Mouse (Mus musculus) kidney, postnatal 4 days (tissue): ENCODE results near the gene Jak2.

Source experiments
- DNase-seq, 2 experiments: peaks; one replicate each; pipeline ENCODE4 v3.0.0; 2021; ENCODE audit warnings: mixed read lengths in 2 of 2

Jak2 gene

DNA sequence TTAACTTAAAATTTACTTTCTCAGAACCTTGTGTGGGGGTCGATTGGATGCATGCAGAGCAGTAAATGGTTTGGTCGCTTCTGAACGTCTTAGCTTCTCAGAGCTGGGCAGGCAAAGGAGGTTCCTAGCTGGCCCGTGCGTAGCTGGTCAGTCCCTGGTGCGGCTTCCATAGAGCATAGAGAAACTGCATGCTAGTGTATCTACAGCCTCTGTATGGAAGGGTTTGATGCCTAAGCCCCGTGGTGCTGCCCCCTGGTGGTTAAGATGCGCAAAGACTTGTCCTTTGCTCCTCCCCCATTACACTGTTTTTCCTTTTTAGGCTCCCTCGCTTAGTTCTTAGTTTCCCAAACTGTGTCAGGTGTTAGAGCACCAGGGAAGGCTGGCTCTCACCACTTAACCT is 2.1 kb downstream of the Jak2 start:
- DNase-seq = peak; percentile 90 to 91

DNA sequence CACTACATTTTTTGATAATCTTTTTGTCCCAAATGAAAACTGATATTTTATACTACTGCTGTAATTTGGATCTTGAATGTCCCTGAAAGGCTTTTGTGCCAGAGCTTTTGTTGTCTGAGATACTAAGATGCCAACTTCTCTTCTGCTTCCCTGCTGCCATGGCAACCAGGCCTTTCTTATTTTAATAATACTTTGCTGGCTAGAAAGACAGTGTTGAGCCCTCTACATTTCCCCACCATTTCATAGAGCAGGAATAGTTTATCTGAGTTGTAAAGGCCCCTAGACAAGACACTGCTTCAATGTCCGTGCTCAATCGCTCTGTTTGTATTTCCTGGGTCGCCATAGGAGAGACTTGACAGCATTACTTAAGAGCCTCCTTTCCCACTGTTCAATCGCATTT is 3.0 kb downstream of the Jak2 start:
- DNase-seq = no peak

DNA sequence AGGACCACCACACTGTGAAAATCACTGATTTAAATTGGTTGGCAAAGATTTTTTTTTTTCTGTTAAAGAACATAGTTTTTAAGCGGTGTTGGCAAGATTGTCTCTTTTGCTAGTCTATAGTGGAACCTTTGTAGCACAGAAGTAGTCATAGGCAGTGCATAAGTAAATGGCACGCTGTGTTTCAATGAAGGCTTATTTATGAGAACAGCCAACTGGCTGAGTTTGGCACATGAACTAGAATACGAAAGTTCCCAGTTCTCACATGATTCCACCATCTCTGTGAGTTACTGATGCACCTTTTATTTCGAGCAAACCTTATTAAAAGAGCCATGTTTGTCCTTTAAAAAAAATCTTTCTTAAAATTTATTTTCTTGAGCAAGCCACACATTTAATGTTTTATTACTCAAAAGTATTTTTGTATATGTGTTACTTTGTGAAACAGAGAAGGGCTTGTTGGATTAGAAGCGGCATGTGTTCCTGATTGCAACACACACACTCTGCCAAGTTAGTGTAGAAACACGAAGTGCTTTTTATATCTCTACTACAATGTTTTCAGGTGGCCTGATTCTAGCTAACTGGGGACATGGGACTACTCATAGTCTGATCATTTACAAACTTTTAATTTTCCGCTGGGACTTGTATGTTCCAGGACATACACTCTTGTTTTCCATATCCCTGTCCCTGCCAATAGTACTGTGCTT is 3.8 kb downstream of the Jak2 start:
- no peak for DNase-seq

DNA sequence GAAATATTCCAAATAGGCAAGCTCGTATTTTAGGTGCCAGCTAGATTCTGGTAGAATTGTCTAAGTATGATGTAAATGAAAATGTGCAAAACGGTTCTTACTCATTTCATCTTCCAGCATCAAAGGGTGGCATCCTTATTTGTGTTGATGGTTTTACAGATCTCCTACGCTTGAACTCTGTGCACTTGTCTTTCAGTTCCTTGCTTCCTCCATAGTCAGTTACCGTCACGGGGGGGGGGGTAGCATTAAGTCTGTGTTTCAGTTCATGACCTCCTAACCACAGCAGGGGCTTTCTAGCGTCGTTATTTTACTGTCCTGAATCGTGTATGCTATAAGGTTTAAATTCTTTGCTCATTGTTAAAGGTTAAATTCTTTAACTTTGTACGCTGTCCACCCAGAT is 10.0 kb downstream of the Jak2 start:
- no peak for DNase-seq

DNA sequence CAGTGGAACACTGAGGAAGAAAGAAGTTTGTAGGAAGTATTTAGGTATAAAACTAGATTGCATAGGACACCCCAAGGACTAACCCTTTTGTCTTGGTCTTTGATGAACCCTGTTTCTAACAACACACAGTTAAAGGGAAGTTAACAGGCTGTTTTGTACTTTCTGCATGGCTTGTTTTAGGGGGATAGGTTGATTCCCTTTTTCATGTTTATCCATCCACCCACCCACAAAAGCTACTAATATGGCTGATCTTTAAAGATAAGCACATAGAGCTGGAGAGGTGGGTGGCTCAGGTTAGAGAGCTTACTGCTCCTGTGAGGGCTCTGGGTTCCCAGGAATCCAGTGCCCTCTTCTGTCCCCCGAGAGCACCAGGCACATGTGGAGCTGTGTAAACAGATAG is 11.9 kb downstream of the Jak2 start:
- DNase-seq = no peak

DNA sequence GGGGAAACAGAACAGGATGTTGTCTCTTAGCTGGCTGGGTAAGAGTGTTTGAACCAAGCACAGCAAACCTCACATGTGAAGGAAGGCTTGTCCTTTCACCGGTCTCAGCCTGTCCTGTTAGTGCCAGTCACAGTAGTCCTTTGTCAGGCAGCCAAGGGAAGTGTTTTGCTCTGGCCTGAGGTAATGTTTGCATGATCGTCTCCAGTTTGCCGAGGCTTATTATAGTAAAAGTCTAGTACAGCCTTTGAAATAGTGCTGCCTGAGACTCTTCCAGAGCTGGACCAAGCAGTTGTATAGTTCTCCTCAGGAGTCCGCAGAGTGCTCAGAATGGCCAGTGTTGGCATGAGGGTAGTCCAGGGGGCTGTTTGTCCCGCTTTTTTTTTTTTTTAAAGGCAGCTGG is 13.9 kb downstream of the Jak2 start:
- no peak for DNase-seq

DNA sequence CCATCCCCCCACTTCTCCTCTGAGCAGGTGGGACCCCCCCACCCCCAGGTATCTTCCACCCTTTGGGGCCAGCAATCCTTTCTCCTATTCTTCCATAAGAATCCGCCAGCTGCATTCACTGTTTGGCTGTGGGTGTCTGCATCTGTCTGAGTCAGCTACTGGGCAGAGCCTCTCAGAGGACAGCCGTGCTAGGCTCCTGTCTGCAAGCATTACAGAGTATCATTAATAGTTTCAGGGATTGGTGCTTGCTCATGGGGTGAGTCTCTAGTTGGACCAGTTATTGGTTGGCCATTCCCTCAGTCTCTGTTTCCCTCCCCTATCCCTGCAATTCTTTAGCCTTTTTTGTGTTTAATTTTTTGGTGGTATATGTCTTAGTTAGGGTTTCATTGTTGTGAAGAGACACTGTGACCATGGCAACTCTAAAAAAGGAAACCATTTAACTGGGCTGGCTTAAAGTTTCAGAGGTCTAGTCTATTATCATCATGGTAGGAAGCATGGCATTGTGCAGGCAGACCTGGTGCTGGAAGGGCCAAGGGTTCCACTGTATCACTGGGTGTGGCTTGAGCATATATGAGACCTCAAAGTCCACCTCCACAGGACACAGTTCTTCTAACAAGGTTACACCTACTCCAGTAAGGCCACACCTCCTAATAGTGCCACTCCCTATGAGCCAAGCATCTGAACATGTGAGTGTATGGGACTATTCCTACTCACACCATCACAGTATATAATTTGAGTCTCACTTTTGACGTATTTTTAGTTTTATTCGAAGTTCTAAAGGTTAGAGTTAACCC is 15.6 kb downstream of the Jak2 start:
- no peak for DNase-seq

DNA sequence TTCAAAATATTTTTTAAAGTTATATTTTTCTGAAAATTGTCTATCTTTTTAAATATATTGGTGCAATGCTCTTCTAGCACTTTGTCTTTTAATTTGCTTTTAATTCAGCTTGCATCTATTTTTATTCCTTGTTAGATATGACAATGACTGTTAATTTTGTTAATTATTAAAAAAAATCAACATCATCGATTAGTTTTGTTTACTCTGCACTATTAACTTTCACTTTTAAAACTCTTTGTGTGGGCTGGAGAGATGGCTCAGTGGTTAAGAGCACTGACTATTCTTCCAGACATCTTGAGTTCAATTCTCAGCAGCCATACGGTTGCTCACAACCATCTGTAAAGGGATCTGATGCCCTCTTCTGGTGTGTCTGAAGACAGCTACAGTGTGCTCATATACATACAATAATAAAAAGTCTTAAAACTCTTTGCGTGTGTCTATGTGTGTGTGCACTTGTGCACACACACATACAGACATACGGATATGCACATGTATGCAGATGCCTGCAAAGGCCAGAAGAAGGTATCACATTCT is 17.2 kb downstream of the Jak2 start:
- no peak for DNase-seq

DNA sequence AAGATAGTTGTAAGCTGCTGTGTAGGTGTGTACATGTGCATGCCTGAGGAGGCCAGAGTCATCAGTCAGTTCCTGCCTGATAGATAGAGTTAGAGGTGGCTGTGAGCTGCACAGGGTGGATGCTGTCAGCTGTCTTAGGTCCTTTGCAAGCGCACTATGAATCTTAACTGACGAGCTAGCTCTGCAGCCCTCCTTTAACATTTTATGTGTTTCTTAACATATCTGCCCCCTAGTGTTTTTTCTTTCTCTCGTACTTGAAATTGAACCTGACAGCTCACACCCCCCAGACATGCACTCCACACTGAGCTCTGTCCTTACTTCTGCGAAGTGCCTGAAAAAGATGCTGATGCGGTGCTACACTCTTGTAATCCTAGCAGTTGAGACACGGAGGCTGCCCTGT is 18.6 kb downstream of the Jak2 start:
- no peak for DNase-seq

DNA sequence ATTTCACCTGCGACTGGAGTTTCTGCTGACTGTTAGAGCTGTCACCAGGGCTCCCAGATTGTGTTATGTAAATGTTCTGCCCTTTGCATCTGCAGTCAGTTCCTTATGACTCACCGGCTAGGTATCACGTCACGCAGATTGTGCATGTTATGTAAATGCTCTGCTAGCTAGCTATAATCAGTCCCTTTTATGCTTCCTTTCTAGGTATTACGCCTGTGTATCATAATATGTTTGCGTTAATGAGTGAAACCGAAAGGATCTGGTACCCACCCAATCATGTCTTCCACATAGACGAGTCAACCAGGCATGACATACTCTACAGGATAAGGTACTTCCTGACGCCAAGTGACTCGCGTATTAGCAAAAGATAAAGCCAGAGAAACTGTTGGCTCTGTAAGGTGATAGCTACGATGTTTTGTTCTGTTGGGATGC is 19.5 kb downstream of the Jak2 start:
- no peak for DNase-seq

DNA sequence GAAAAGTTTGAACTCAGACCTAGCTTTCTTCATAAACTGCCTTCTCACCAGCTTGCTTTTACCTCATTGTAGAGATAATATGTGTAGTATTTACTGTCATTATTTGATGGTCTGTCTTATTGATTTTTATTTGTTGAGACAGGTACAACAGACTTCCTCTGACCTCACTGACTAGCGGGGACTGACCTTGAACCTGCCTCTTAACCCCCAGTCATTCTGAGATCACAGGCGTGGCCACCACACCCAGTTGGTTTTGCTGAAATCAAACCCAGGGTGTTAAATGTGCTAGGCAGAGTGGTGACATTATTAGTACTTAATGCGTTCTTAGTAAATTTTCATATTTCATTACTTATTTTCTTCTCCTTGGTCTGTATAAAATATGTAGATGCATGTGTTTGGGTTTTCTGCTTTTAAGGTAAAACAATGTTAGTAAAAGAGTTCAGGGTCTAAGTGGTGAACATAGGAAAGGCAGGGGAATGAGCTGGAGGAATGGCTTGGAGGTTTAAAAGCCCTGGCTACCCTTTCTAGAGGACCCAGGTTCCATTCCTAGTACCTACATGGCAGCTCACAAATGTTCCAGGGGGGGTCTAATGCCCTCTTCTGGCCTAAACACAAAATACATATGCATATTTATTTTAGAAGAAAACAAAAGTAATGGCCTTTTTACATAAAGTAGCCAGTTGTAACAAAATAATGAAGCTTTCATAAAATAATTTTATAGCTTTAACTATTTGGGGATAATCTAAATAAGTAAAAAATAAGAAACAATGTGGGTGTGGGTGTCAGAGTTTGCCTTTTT is 20.6 kb downstream of the Jak2 start:
- DNase-seq = no peak

DNA sequence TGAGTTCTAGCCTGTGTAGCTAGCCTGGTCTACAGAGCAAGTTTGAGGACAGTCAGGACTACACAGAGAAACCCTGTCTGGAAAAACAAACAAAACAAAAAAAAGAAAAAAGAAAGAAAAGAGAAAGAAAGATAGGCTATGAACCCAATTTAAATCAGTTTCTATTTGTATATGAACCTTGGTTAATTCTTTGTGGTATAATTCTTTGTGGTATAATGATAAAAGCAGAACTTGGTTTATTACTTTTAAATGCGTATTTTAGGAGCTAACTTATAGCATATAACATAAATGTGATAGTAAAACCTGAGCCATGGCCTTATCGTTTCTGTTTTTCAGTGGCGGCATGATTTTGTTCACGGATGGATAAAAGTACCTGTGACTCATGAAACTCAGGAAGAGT is 24.8 kb downstream of the Jak2 start:
- DNase-seq = no peak

DNA sequence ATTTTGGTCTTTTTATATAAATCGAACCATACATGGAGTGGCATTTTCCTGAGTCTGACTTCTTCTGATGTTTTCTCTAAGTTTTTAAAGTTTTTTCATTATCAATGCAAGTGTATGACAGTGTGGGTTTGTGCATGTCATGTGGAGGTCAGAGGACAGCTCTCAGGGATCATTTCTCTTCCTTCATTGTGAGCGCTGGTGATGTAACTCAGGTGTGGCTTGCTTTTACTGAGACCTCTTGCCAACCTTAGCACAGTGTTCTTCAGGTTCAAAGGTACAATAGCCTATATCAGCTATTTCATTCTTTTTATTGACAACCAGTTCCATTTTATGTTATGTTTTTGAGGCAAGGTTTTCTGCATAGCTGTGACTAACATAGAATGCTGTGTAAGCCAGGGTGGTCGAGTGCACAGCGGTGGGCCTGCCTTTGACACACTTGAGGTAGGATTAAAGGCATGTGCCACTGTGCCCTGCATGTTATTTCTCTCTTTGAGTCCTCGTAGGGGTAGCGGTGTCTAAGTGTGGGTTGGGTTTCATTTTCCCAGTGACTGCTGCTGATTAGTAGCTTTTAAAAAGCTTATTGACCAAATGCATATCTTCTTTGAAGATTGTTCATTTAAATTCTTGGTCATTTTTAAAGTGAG is 27.4 kb downstream of the Jak2 start:
- DNase-seq = no peak

DNA sequence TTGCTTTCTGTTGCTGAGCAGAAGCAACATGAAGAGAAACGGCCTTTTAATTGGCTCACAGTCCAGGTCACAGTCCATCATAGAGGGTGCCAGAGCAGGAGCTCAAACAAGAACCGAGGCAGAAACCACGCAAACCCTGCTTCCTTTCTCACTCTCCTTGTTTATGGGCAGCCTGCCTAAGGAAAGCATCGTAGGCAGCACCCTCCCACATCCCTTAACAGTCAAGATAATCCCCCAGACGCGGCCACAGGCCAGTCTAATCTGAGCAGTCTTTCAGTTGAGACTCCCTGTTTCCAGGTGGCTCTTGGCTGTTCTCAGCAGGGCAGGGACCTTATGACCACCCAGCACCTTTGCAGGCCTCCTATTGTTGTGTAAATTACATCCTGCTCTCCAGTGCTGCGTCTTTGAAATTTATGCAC is 33.8 kb downstream of the Jak2 start:
- no peak for DNase-seq

DNA sequence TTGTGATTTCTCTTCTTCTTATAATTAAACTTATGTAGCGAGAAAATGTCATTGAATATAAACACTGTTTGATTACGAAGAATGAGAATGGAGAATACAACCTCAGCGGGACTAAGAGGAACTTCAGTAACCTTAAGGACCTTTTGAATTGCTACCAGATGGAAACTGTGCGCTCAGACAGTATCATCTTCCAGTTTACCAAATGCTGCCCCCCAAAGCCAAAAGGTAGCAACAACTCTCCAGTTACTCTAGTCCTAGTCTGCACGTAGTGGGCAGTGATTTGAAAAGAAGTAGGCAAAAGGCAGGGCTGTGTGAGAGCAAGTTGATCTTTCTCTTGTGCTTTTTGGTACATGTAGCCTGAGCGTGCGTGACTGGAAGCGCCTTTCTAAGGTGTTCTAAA is 36.2 kb downstream of the Jak2 start:
- no peak for DNase-seq

DNA sequence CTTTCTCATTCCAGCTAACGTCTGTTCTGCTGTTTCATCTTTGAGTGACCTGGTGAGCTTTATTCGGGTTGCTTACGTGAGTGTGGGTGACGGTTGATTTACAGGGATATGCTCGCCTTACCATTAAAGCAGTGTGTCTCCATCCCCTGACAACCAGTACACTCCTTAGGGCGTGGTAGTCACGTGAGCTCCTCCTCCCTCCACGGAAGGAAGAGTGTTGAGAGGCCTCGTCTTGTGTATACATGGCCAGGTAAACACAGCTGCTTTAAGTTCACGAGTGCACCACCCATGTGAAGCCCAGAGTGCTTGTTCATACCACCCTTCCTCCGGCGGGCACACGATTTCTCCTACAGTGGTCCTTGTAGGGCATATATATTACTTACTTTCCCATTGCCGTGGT is 39.9 kb downstream of the Jak2 start:
- DNase-seq = no peak

DNA sequence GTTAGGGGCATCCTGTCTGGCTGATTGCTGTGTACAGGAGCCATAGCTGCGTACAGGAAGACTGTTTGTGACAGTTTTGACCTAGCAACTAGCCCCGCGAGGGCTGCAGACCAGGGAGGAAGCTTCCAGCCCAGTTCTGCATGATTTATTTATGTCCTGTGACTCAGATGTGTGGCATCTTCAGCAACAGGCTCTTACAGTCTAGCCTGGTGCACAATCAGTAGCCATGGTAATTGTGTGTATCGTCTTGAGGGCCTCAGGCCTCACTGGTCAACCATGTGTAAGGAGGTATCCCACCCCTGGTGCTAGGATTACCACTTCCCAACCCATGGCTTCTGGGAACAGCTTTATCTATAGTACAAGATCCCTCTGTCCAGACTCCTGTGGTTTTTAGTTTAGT is 40.9 kb downstream of the Jak2 start:
- DNase-seq = no peak

DNA sequence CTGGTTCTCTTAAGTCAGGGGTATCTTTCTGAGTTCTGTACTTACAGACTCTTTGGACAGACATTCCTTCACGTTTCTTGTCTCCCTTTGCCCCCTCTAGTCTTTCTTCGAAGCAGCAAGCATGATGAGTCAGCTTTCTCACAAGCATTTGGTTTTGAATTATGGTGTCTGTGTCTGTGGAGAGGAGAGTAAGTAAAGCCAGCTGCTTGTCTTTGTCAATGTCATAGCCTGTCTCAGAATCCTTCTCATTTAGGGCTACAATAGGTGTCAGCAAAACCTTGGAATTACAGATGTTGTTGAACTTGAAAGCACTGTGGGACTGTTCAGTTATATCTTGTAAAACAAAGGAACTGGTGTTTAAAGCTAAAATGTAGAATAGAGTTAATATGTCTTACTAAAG is 43.1 kb downstream of the Jak2 start:
- DNase-seq = no peak

DNA sequence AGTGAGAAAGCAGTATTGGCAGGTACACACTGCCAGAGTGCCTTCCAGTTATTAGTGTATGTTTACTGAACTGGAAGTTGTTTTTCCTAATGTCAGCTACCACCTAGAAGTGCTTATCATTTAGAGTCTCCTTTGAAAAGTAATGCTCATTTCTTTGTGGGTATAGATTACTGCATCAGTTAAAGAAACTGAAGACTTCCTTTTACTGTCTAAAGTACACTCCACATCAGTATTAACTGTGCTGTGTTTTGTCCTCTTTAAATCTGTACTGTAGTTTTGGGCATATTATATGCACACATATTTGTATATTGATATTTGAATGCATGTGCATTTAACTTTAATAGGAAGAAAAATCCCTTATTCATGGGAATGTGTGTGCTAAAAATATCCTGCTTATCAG is 44.5 kb downstream of the Jak2 start:
- no peak for DNase-seq

DNA sequence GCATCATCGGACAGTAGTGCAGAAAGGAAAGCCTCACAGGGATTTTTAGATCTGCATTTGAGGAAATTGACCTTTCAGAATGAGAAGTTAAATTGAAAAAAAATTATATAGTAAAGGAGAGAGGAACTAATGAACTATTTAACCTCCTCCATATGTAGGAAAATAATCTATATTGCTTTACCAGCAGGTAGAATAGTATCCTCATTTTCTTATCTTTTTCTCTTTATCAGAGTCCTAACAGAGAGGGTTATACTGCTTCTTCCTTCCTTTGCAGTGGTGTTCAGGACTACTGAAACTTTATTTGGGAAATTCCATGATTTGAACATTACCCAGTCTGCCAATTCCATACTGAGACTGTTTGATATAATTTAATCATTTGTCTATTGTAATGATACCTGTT is 45.7 kb downstream of the Jak2 start:
- DNase-seq = no peak

DNA sequence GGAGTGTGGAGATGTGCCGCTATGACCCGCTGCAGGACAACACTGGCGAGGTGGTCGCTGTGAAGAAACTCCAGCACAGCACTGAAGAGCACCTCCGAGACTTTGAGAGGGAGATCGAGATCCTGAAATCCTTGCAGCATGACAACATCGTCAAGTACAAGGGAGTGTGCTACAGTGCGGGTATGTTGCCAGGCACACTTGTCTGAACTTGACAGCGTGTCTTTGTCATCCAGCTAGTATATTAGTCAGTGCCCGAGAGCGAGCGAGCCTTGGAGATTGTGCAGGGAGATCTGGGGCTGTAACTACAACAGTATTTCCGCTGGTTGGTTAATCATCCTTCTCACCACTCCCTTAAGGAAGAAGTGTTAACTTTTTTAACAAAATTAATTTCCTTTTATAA is 49.3 kb downstream of the Jak2 start:
- DNase-seq = no peak

DNA sequence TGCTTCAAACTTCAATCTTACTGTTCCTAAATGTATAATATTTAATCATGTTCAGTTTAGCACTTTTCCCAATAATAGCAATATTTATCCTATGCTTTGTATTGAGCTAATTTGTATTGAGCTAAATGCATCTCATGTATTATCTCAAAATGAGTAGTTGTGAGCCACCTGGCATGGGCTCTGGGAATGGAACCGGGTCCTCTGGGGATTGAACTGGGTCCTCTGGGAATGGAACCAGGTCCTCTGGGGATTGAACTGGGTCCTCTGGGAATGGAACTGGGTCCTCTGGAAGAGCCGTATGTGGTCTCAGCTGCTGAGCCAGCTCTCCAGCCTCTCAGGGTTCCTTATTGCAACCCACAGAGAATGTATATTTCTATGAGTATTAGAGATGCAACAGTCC is 50.5 kb downstream of the Jak2 start:
- no peak for DNase-seq

DNA sequence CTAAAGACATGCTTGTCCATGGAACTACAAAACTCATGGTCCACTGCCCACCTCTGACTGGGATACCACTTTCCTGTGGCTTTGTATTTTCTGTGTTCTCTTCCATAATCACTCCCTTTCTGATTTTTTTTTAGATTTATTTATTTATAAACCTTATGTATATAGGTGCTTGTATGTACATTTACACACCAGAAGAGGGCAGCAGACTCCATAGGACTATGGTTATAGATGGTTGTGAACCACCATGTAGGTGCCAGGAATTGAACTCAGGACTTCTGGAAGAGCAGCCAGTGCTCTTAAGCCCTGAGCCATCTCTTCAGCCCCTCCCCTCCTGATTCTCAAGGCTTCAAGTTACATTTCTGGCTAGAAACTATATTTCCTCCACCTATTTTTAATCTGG is 57.2 kb downstream of the Jak2 start:
- DNase-seq = no peak
